Mouse (Mus musculus) thymus, adult 2 months (tissue): Measurements from ENCODE around the gene Klhl7.

Experiments used
- CTCF ChIP-seq: fragments of 200-500 bp; IDR thresholded peaks from 2 replicates; pipeline ENCODE4 v1.5.1; 2012; ENCODE audit warnings: mild to moderate bottlenecking, control low read depth, low read length, moderate library complexity, borderline replicate concordance; ENCODE audit not compliant: control insufficient read depth, poor library complexity, insufficient read depth; ENCODE audit errors: extremely low read depth
- POLR2A ChIP-seq: fragments of 200-500 bp; IDR thresholded peaks from 2 replicates; pipeline ENCODE4 v1.6.1; 2012; ENCODE audit warnings: mild to moderate bottlenecking, low read length, control low read depth, moderate library complexity; ENCODE audit not compliant: control insufficient read depth, poor library complexity, insufficient read depth; ENCODE audit errors: extremely low read depth

DNA sequence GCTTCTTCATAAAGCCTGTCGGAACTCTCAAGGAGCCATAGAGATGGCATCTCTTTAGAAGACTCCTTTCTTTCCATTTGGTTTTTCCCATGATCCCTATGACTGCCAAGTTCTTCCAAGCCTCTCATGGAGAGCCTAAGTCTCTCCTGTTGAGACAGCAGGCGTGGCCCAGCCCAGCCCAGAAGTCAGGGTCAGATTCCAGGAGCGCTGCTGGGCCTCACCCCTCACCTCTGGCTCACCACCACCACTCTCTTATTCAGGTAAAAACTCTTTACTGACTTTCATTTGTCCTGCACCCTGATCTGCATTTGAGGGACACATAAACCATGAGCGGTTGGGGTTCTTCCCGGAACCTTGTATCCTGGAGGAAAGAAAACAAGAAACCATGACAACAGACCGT is 69.5 kb downstream of the Klhl7 start:
- TF ChIP-seq POLR2A (no peak), CTCF (no peak)
